Mouse (Mus musculus) gastrocnemius, adult 8-10 months (tissue): ENCODE data around the gene Krba1. TPM values are rescaled to one million over a fixed set of nuclear protein-coding genes. Genes with fewer than 3 reads are reported as not detected.

Experiments used
- DNase-seq, 2 experiments: peaks; one replicate each; pipeline ENCODE4 v3.0.0; 2022; ENCODE audit warnings: low spot score in 2 of 2
- microRNA-seq: library from miRNA; unstranded; fragments of <30 nt; microRNA quantifications from one replicate; pipeline ENCODE4 v1.2.0, GENCODE M21; 2022
- total RNA-seq, 4 experiments: library from RNA; stranded (reverse); gene quantifications; 2 replicates each; pipeline ENCODE4 v1.2.4; 2022

The Krba1 gene
- total RNA-seq, 4 experiments from 2014 or later: 15.6 to 18.6 (median 18.1) TPM

DNA sequence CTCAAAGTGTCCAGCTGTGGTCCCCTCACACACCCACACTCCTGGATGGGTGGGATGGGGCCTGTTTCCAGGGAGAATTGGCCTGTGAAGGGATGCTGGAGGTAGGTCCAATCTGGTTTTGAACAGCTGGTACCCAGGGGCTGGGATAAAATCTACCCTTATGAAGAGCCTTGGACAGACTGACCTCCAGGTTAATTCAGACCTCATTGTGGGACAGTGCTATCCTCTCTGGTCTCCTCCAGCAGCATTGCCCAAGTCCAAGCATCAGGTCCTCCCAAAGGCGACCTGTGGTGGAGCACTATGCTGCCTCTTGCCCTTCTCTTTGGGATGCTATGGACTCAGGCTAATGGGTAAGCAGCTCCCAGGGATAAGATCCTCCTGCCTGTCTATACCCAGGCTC, 52.5 kb downstream of the Krba1 start, which contains the start of gene Sspo:
Sspo (plus strand) TSS at position 301 of the 400 bp plus-strand sequence.
- DNase-seq: no peak

DNA sequence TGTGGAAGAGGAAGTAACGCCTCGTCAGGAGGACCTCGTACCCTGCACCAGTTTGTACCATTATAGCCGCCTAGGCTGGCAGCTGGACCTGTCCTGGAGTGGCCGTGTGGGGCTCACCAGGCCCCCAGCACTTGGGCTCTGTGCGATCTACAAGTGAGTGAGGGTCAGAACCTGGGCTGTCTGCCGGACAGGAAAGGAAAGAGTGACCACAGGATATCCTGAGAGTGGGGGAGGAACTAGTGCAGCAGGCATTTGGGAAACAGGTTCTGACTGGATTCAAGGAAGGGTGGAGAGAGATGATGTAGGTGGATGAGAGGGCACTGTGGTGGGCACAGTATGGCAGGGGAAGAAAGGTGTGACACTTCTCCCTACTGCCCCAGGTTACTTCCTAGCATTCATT, 53.1 kb downstream of the Krba1 start:
- no peak for DNase-seq

GRCm38 (mm10) chr6:48452151-48452550, 56.8 kb downstream of the Krba1 start:
- DNase-seq: no peak

DNA sequence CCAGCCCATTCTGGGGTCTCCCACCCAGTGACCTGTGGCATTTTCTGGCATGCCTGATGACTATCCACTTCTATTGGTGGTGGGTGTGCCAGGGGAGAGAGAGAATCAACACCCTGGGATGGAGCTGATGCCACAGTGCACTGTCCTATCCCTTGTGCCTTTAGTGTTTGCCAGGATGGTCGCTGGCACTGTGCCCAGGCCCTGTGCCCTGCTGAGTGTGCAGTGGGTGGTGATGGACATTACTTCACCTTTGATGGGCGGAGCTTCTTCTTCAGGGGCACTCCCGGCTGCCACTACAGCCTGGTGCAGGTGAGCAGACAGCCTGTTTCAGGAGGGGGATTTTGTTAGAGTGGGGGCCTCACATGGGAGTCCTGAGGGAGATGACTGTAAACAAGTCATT, 57.4 kb downstream of the Krba1 start:
- no peak for DNase-seq

DNA sequence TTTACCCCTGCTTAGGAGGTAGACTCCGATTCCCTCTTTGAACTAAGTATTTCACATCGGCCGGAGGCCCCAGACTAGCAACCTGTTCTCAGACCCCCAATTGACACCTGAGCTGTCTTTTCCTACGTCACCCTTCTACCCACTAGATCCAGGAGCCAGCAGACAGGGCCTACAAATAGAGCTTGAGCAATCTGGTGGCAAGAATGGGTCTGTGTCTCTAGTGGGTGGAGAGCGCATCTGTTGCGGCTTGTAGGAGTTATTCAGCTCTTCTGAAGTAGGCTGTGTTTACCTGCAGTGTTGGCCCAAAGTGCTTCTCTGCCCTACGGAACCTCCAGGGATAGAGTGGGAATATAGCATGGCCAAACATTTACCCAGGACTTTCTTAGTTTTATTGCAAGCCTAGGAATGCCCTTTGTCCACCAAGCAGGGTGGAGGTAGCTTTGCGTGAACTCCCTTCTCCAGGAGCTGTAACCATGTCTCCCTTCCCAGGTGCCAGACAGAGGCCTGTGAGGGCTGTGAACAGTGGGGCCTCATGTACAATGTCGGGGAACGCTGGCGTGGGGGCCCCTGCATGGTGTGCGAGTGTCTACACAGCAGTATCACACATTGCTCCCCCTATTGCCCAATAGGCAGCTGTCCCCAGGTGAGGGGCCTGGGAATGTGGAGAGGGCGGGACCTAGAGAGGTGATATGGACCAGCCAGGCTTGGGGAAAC, 69.7 kb downstream of the Krba1 start:
- no peak for DNase-seq

- no peak for DNase-seq
These were observed 71.3 kb downstream of the Krba1 start for GRCm38 (mm10) chr6:48466715-48467114.

- no peak for DNase-seq
These were observed 72.1 kb downstream of the Krba1 start for GRCm38 (mm10) chr6:48467490-48467889.

Small RNA genes within 50 kb of the gene (microRNA-seq; reads per million reads assigned to microRNA genes)
- not detected for gene Gm24325

Other genes starting within 250 kb of the Krba1 start
- gene Zfp467, start 50.2 kb downstream of the Krba1 start, total RNA-seq: 10 to 100 TPM; 42.9 to 63.5 (median 51.4) TPM
- 1 to 10 TPM in 1 of 4 experiments, under 1 TPM in 3; 0.24 to 1.1 (median 0.37) TPM for gene Sspo, start 52.6 kb downstream of the Krba1 start, total RNA-seq
- gene Atp6v0e2, start 142.0 kb downstream of the Krba1 start, total RNA-seq: 10 to 100 TPM; 41.6 to 49.2 (median 43.6) TPM
- 10 to 100 TPM; 20.8 to 25.0 (median 22.9) TPM for gene Lrrc61, start 159.2 kb downstream of the Krba1 start, total RNA-seq
- 10 to 100 TPM in 2 of 4 experiments, 1 to 10 TPM in 2; 7.5 to 24.6 (median 14.4) TPM for gene Rarres2, start 177.2 kb downstream of the Krba1 start, total RNA-seq
- not detected for gene Gm45021, start 194.0 kb downstream of the Krba1 start, total RNA-seq
- gene Repin1, start 198.3 kb downstream of the Krba1 start, total RNA-seq: 10 to 100 TPM; 28.9 to 35.0 (median 33.6) TPM
- 1 to 10 TPM in 2 of 4 experiments, not detected in 2; 4.4 to 9.4 TPM for gene Gm44965, start 198.4 kb downstream of the Krba1 start, total RNA-seq
- 10 to 100 TPM in 2 of 4 experiments, 1 to 10 TPM in 2; 8.8 to 12.1 (median 9.9) TPM for gene Zfp775, start 206.5 kb downstream of the Krba1 start, total RNA-seq
- 1 to 10 TPM in 1 of 4 experiments, under 1 TPM in 3; 0.56 to 1.2 (median 0.71) TPM for gene AI854703, start 231.2 kb downstream of the Krba1 start, total RNA-seq